ENCODE assay signal across 10 mouse cellular contexts in genomic region chr5:135537326-135537725, GRCm38 (mm10). TPM values are rescaled to one million over a fixed set of nuclear protein-coding genes. Genes with fewer than 3 reads are reported as not detected.
DNase-seq lines count a peak whose midpoint lies in the region; ATAC-seq and TF ChIP-seq lines count a peak whose summit lies in the region.
"Had no signal": no experiment of that assay in that cellular context is flagged by ENCODE, and none has a peak within 500 bp of the region (broad histone marks: within the 10 kb centered on the region; RNA-seq: fewer than 3 reads in every experiment).

No protein-coding gene starts in this region.

- H3K4me2 ChIP-seq in liver, embryonic 15.5 days = no peak overlapping the region
- H3K4me2 ChIP-seq in midbrain, postnatal 0 days (ENCODE audit: low read depth, low read length, poor library complexity, severe bottlenecking) = no peak overlapping the region
- H3K4me2 ChIP-seq: midbrain, embryonic 12.5 days had no signal

- no peak overlapping the region for H3K9ac ChIP-seq in liver, embryonic 15.5 days
- no peak overlapping the region for H3K9ac ChIP-seq in midbrain, postnatal 0 days (replicated peaks; ENCODE audit: low read length, poor library complexity, severe bottlenecking)
- H3K9ac ChIP-seq: midbrain, embryonic 12.5 days had no signal

- TF ChIP-seq CTCF in bone marrow macrophage, adult 2 months (IDR thresholded peaks at IDR 0.05; ENCODE audit: low read depth, low read length) = no peak
- TF ChIP-seq CTCF in midbrain, postnatal 0 days (IDR thresholded peaks at IDR 0.05) = no peak

- H3K27me3 ChIP-seq in liver, embryonic 15.5 days = no peaks in the 10 kb centered on the region
- H3K27me3 ChIP-seq in midbrain, postnatal 0 days (ENCODE audit: insufficient read depth, low read length) = no peaks in the 10 kb centered on the region
- H3K27me3 ChIP-seq: midbrain, embryonic 12.5 days had no signal

- 15% methylated on average over 4 of the region's 4 CpGs for WGBS in liver, embryonic 15.5 days (ENCODE audit: insufficient replicate concordance)
- 72% methylated on average over 4 of the region's 4 CpGs for WGBS in midbrain, postnatal 0 days

- peak; percentile 47; the same call in 1 of the 2 replicates for ATAC-seq in liver, embryonic 15.5 days (ENCODE audit: insufficient read depth)
- no peak for ATAC-seq in midbrain, postnatal 0 days (ENCODE audit: low FRiP score)

- peaks cover 35% of the 10 kb centered on the region for H3K4me1 ChIP-seq in bone marrow macrophage, adult 2 months (ENCODE audit: control insufficient read depth, insufficient read depth, low read length)
- H3K4me1 ChIP-seq in liver, embryonic 15.5 days (replicated peaks) = no peaks in the 10 kb centered on the region; the same call in 1 of the 2 replicates
- H3K4me1 ChIP-seq in midbrain, postnatal 0 days (ENCODE audit: insufficient read depth, low read length) = no peaks in the 10 kb centered on the region
- H3K4me1 ChIP-seq: midbrain, embryonic 12.5 days had no signal

- TF ChIP-seq POLR2A in bone marrow macrophage, adult 2 months (IDR thresholded peaks at IDR 0.05; ENCODE audit: borderline replicate concordance, low read depth, low read length) = no peak

- peak overlapping the region; percentile 33 for H3K27ac ChIP-seq in bone marrow macrophage, adult 2 months (ENCODE audit: insufficient read depth, low read depth, low read length)
- no peak overlapping the region for H3K27ac ChIP-seq in liver, embryonic 15.5 days (replicated peaks)
- H3K27ac ChIP-seq in midbrain, postnatal 0 days (ENCODE audit: low read depth, low read length) = no peak overlapping the region
- H3K27ac ChIP-seq: midbrain, embryonic 12.5 days had no signal

- H3K36me3 ChIP-seq in liver, embryonic 15.5 days (replicated peaks) = no peaks in the 10 kb centered on the region
- no peaks in the 10 kb centered on the region for H3K36me3 ChIP-seq in midbrain, postnatal 0 days (ENCODE audit: insufficient read depth, low read length)
- H3K36me3 ChIP-seq: midbrain, embryonic 12.5 days had no signal

- H3K9me3 ChIP-seq in liver, embryonic 15.5 days (replicated peaks) = no peaks in the 10 kb centered on the region
- no peaks in the 10 kb centered on the region for H3K9me3 ChIP-seq in midbrain, postnatal 0 days (ENCODE audit: low read length)
- H3K9me3 ChIP-seq: midbrain, embryonic 12.5 days had no signal

- peak; percentile 31 to 49 for DNase-seq in adrenal gland, postnatal 36 days
- no peak for DNase-seq in adrenal gland, adult 8-10 months
- DNase-seq in spleen, postnatal 10 days (ENCODE audit: low spot score in 2 of 2) = peak; percentile 9 to 53
- DNase-seq in urinary bladder, adult 2 months (ENCODE audit: low spot score) = no peak
- no peak for DNase-seq in midbrain, postnatal 0 days (ENCODE audit: low spot score)
- no peak for DNase-seq in ovary, postnatal 10 days (ENCODE audit: low spot score)

- no peak overlapping the region for H3K4me3 ChIP-seq in bone marrow macrophage, adult 2 months (ENCODE audit: insufficient read depth, low read length)
- H3K4me3 ChIP-seq in liver, embryonic 15.5 days (replicated peaks) = no peak overlapping the region
- H3K4me3 ChIP-seq in midbrain, postnatal 0 days (ENCODE audit: low read depth, low read length) = no peak overlapping the region
- H3K4me3 ChIP-seq: midbrain, embryonic 12.5 days had no signal

RNA-seq across cellular contexts. Expression of gene Hip1, which starts 7.6 kb away (rescaled TPM):
- total RNA-seq in adrenal gland, postnatal 36 days (2021) = 10 to 100 TPM; 20.0 to 28.0 TPM
- total RNA-seq in adrenal gland, adult 8-10 months (2022) = 10 to 100 TPM; 18.9 to 39.9 (median 33.1) TPM
- 50.3 and 59.5 TPM in 2 replicates for polyA plus RNA-seq in bone marrow macrophage, adult 2 months (2012; ENCODE audit: insufficient read depth, insufficient read length, missing spikeins)
- polyA plus RNA-seq in liver, embryonic 15.5 days (2015; fragmentation: Nextera tagmentation; extraction: Ambion mirVana) = 3.0 and 3.5 TPM in 2 replicates
- 25.3 and 33.6 TPM in 2 replicates for polyA plus RNA-seq in urinary bladder, adult 2 months (2012; rRNA removed)
- total RNA-seq in midbrain, postnatal 0 days (2014; rRNA removed) = 122 and 126 TPM in 2 replicates
- 24.9 and 28.3 TPM in 2 replicates for polyA plus RNA-seq in midbrain, postnatal 0 days (2015; fragmentation: Nextera tagmentation; extraction: Ambion mirVana)

RNA-seq across cellular contexts. Expression of gene Ccl26, which starts 26.0 kb away (rescaled TPM):
- total RNA-seq in adrenal gland, postnatal 36 days (2021) = not detected
- not detected for total RNA-seq in adrenal gland, adult 8-10 months (2022)
- polyA plus RNA-seq in bone marrow macrophage, adult 2 months (2012; ENCODE audit: insufficient read depth, insufficient read length, missing spikeins) = not detected in 2 replicates
- not detected in 2 replicates for polyA plus RNA-seq in liver, embryonic 15.5 days (2015; fragmentation: Nextera tagmentation; extraction: Ambion mirVana)
- not detected in 2 replicates for polyA plus RNA-seq in urinary bladder, adult 2 months (2012; rRNA removed)
- not detected in 2 replicates for total RNA-seq in midbrain, postnatal 0 days (2014; rRNA removed)
- not detected in 2 replicates for polyA plus RNA-seq in midbrain, postnatal 0 days (2015; fragmentation: Nextera tagmentation; extraction: Ambion mirVana)
- total RNA-seq: heart, postnatal 14 days had no signal
- polyA plus RNA-seq: midbrain, embryonic 12.5 days had no signal

RNA-seq across cellular contexts. Expression of gene Ccl24, which starts 35.5 kb away (rescaled TPM):
- total RNA-seq in adrenal gland, postnatal 36 days (2021) = under 1 TPM; 0.73 to 0.82 TPM
- 1 to 10 TPM in 1 of 4 experiments, under 1 TPM in 2, not detected in 1; 0.55 to 2.0 (median 0.71) TPM for total RNA-seq in adrenal gland, adult 8-10 months (2022)
- polyA plus RNA-seq in bone marrow macrophage, adult 2 months (2012; ENCODE audit: insufficient read depth, insufficient read length, missing spikeins) = 0.71 and 1.1 TPM in 2 replicates
- polyA plus RNA-seq in liver, embryonic 15.5 days (2015; fragmentation: Nextera tagmentation; extraction: Ambion mirVana) = 15.4 and 20.1 TPM in 2 replicates
- 12.1 and 16.2 TPM in 2 replicates for polyA plus RNA-seq in urinary bladder, adult 2 months (2012; rRNA removed)
- 0.66 and 2.2 TPM in 2 replicates for total RNA-seq in midbrain, postnatal 0 days (2014; rRNA removed)
- 1.9 and 2.4 TPM in 2 replicates for polyA plus RNA-seq in midbrain, postnatal 0 days (2015; fragmentation: Nextera tagmentation; extraction: Ambion mirVana)

Comparison
In these comparisons a context has a peak if more than half of its experiments do, and no peak if none do; other contexts are left out.
1. DNase-seq: peak in adrenal gland, postnatal 36 days (2 of 2) and spleen, postnatal 10 days (2 of 2); none in adrenal gland, adult 8-10 months (single experiment), urinary bladder, adult 2 months (single experiment), midbrain, postnatal 0 days (single experiment) and ovary, postnatal 10 days (single experiment).